Mouse (Mus musculus): Measurements from ENCODE around the gene Rnase2b.

- TF ChIP-seq CTCF (IDR thresholded peaks at IDR 0.05; ENCODE audit: control insufficient read depth, insufficient read depth, insufficient read length) (no peak), MYOD1 (IDR thresholded peaks at IDR 0.05; ENCODE audit: control insufficient read depth, insufficient read length, low read depth) (no peak)
Observed at GRCm38 (mm10) chr14:51200054-51200453, 38.0 kb downstream of the Rnase2b start.
